Mouse (Mus musculus): ENCODE data around the gene Arhgef5. TPM values are rescaled to one million over a fixed set of nuclear protein-coding genes. Genes with fewer than 3 reads are reported as not detected.

Gene Arhgef5
- polyA plus RNA-seq (2015; fragmentation: Nextera tagmentation; extraction: Ambion mirVana): 1.6 and 2.7 TPM in 2 replicates

DNA sequence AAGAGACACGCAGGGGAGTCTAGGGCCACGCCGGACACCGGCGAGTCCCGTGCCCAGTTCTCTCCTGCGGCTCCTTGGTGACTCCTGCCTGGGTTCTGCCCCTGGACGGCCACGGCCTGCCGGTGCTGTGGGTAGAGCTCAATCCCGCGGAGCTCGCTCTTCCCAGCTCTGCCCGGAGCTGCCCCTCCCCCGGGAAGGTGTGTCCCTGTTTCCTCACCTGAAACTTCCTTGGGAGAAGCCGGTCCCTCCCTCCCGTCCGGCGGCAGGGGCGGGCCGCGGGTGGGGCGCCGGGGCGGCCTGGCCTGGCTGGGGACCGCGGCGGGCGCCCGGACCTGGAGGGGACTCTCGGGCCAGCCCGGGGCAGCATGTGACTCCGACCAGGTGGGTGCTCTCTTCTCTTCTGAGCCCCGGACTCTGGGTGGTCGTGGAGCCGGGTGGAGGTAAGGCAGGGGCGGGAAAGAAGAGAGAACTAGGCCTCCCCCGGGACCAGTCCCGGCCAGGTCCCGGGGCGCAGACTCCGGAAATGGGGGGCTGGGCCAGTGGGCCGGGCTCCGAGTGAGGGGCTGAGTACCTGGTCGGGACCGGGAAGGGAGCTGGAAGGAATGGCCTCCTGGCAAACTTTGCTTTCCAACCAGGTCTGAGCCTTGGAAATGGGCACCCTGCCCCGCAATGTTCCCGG, at the start of gene Arhgef5:
Gene Arhgef5 (plus strand): TSS at position 220 of the 679 bp plus-strand sequence.

DNA sequence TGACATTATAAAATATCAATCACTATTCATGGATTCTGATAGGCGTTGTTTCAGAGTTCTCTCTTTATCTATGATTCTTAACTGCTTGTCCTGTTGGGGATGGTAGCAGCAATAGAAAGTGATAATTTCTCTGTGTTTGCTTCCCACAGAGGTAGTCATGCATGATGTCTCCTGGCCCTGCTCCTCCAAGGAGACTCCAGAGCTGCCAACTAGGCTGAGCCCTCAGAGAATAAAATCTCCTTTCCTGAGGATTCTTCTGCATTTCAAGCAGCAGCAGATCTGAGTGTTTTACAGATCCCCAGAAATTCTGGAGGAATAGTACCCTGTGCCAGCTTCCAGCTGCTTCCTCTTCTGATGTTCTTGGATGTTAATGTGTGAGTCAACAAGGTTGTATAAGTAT, 34.1 kb upstream of the Arhgef5 start, which contains the start of gene Olfr47:
Gene Olfr47 (plus strand): TSS at position 275 of the 400 bp plus-strand sequence.

DNA sequence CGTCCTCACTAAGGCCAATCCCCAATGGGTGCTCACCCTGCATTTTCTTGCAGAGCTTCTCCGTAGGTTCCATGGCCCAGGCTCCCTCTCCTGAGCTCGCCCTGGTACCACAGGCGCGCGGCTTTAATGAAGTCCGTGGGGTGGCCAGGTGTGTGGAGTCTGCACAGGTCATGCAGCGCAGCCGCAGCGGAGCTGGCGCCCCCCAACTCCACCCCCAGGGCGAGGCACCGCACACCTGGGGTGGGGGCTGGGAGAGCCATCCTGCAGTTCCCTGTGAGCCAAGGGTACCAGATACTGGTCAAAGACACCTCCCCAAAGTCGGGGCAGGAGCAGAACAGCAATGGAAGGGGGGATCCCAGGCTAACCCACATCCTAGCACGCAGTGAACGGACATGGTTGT, 44.1 kb downstream of the Arhgef5 start, which contains the start of gene Nobox:
Gene Nobox (minus strand): TSS at position 101 of the 400 bp plus-strand sequence.

Other genes starting within 250 kb of the Arhgef5 start
- gene Olfr441, start 159.2 kb upstream of the Arhgef5 start, polyA plus RNA-seq (2015; fragmentation: Nextera tagmentation; extraction: Ambion mirVana): not detected in 2 replicates
- gene Olfr237-ps1, start 119.0 kb upstream of the Arhgef5 start, polyA plus RNA-seq (2015; fragmentation: Nextera tagmentation; extraction: Ambion mirVana): not detected in 2 replicates
- not detected in 2 replicates for gene Olfr437, start 102.3 kb upstream of the Arhgef5 start, polyA plus RNA-seq (2015; fragmentation: Nextera tagmentation; extraction: Ambion mirVana)
- not detected in 2 replicates for gene Olfr13, start 93.4 kb upstream of the Arhgef5 start, polyA plus RNA-seq (2015; fragmentation: Nextera tagmentation; extraction: Ambion mirVana)
- not detected in 2 replicates for gene Olfr435, start 68.4 kb upstream of the Arhgef5 start, polyA plus RNA-seq (2015; fragmentation: Nextera tagmentation; extraction: Ambion mirVana)
- not detected in 2 replicates for gene Olfr434, start 52.6 kb upstream of the Arhgef5 start, polyA plus RNA-seq (2015; fragmentation: Nextera tagmentation; extraction: Ambion mirVana)
- gene Olfr47, start 34.1 kb upstream of the Arhgef5 start, polyA plus RNA-seq (2015; fragmentation: Nextera tagmentation; extraction: Ambion mirVana): not detected in 2 replicates
- not detected in 2 replicates for gene Nobox, start 44.0 kb downstream of the Arhgef5 start, polyA plus RNA-seq (2015; fragmentation: Nextera tagmentation; extraction: Ambion mirVana)